ENCODE assay signal across 8 mouse cellular contexts in the genomic region with DNA sequence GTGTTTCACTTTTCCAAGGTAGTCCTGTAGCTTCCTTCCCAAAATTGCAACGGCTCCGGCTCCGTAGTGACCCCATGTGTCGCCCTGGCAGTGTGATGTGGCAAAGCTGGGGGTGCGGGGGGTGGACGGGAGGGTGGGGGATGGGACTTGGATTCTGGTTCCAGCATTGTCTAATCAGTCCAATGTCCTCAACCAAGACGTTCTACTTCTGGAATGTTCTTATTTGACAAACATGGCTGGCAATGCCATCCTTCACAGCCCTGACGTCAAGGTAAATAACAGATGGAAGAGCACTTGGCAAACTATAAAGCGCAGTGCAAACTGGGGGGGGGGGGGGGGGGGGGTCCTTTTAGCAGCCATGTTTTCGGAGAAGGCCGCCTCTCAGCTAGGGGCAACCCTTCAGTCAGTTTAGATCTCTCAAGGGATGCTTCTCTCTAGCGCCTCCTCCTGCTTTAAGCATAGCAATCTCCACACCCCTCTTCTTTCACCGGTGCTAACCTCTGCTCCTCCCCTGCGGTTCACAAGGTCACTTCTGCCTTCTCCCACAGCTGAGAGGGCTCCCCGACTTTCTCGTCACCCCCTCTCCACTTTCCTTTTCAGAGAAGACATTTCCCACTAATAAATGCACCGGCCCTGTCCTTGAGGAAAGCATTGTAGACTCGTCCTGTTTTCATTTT. TPM values are rescaled to one million over a fixed set of nuclear protein-coding genes. Genes with fewer than 3 reads are reported as not detected.
DNase-seq lines count a peak whose midpoint lies in the region; ATAC-seq and TF ChIP-seq lines count a peak whose summit lies in the region.

No protein-coding gene starts in this region.

- H3K27me3 ChIP-seq in heart, embryonic 11.5 days (ENCODE audit: control insufficient read depth, insufficient read depth, low read length): no peaks in the 10 kb centered on the region
- no peaks in the 10 kb centered on the region for H3K27me3 ChIP-seq in limb, embryonic 13.5 days
- H3K27me3 ChIP-seq in stomach, postnatal 0 days (ENCODE audit: control insufficient read depth, insufficient read depth, low read length): no peaks in the 10 kb centered on the region

- ATAC-seq in heart, embryonic 11.5 days (replicated peaks; ENCODE audit: insufficient number of reproducible peaks, low FRiP score, low TSS enrichment): no peak
- ATAC-seq in limb, embryonic 13.5 days (ENCODE audit: low FRiP score, low read depth): no peak
- no peak for ATAC-seq in stomach, postnatal 0 days (ENCODE audit: low FRiP score, low TSS enrichment)

- WGBS in heart, embryonic 11.5 days (ENCODE audit: insufficient replicate concordance): 36% methylated on average over 17 of the region's 18 CpGs
- WGBS in limb, embryonic 13.5 days: 36% methylated on average over 17 of the region's 18 CpGs
- 29% methylated on average over 17 of the region's 18 CpGs for WGBS in stomach, postnatal 0 days

- intact Hi-C loops in gastrocnemius, postnatal 14 days (cut with DNase I; ENCODE audit: low total_unique reads): no loop called here

- TF ChIP-seq CTCF in stomach, postnatal 0 days (IDR thresholded peaks at IDR 0.05; ENCODE audit: low read depth): peak; percentile 28

- no peak overlapping the region for H3K27ac ChIP-seq in heart, embryonic 11.5 days (ENCODE audit: low read depth, low read length)
- no peak overlapping the region for H3K27ac ChIP-seq in limb, embryonic 13.5 days
- no peak overlapping the region for H3K27ac ChIP-seq in stomach, postnatal 0 days (replicated peaks)

- H3K9ac ChIP-seq in heart, embryonic 11.5 days (ENCODE audit: low read depth, low read length): no peak overlapping the region
- no peak overlapping the region for H3K9ac ChIP-seq in limb, embryonic 13.5 days
- H3K9ac ChIP-seq in stomach, postnatal 0 days (ENCODE audit: low read length): no peak overlapping the region

- no peaks in the 10 kb centered on the region for H3K9me3 ChIP-seq in heart, embryonic 11.5 days (replicated peaks; ENCODE audit: control insufficient read depth, low read length)
- no peaks in the 10 kb centered on the region for H3K9me3 ChIP-seq in limb, embryonic 13.5 days
- no peaks in the 10 kb centered on the region for H3K9me3 ChIP-seq in stomach, postnatal 0 days (ENCODE audit: control insufficient read depth, low read length)

- TF ChIP-seq EP300 in stomach, postnatal 0 days (optimal IDR thresholded peaks at IDR 0.05): no peak

- peak overlapping the region; percentile 4; the same call in 1 of the 2 replicates for H3K4me3 ChIP-seq in heart, embryonic 11.5 days (ENCODE audit: low read depth, low read length)
- H3K4me3 ChIP-seq in limb, embryonic 13.5 days: peak overlapping the region; percentile 10; the same call in 1 of the 2 replicates
- H3K4me3 ChIP-seq in stomach, postnatal 0 days (ENCODE audit: low read depth, low read length): peak overlapping the region; percentile 20; the same call in 1 of the 2 replicates

- H3K4me1 ChIP-seq in heart, embryonic 11.5 days (ENCODE audit: control insufficient read depth, insufficient read depth, low read length): no peaks in the 10 kb centered on the region
- no peaks in the 10 kb centered on the region for H3K4me1 ChIP-seq in limb, embryonic 13.5 days
- no peaks in the 10 kb centered on the region for H3K4me1 ChIP-seq in stomach, postnatal 0 days (replicated peaks; ENCODE audit: control insufficient read depth, insufficient read depth)

- DNase-seq in heart, adult 9 months (ENCODE audit: low spot score in 2 of 2): no peak
- DNase-seq in thymus, postnatal 14 days: peak; percentile 10
- no peak for DNase-seq in thymus, postnatal 25 days
- DNase-seq in stomach, postnatal 0 days (ENCODE audit: low spot score): no peak
- DNase-seq in gastrocnemius, postnatal 14 days: no peak
- DNase-seq in ovary, postnatal 10 days (ENCODE audit: low spot score): no peak

- no peaks in the 10 kb centered on the region for H3K36me3 ChIP-seq in heart, embryonic 11.5 days (ENCODE audit: control insufficient read depth, insufficient read depth, low read length)
- no peaks in the 10 kb centered on the region for H3K36me3 ChIP-seq in limb, embryonic 13.5 days
- H3K36me3 ChIP-seq in stomach, postnatal 0 days (ENCODE audit: control insufficient read depth, insufficient read depth, low read length): no peaks in the 10 kb centered on the region

- peak overlapping the region; percentile 52 for H3K4me2 ChIP-seq in heart, embryonic 11.5 days
- peak overlapping the region; percentile 42 for H3K4me2 ChIP-seq in limb, embryonic 13.5 days (replicated peaks)
- H3K4me2 ChIP-seq in stomach, postnatal 0 days (replicated peaks; ENCODE audit: low read depth): peak overlapping the region; percentile 32

RNA-seq across cellular contexts. Expression of gene Rps29, which starts 29.2 kb away (rescaled TPM):
- polyA plus RNA-seq in heart, embryonic 11.5 days (2014; fragmentation: Nextera tagmentation; extraction: Ambion mirVana): 1,249 and 1,400 TPM in 2 replicates
- polyA plus RNA-seq in limb, embryonic 13.5 days (2015; fragmentation: Nextera tagmentation; extraction: Ambion mirVana): 1,605 and 1,666 TPM in 2 replicates
- polyA plus RNA-seq in stomach, postnatal 0 days (2015; fragmentation: Nextera tagmentation; extraction: Ambion mirVana): 1,988 and 2,229 TPM in 2 replicates
- 1,000 to 10,000 TPM; 1,152 to 1,205 TPM for total RNA-seq in gastrocnemius, postnatal 14 days (2021)

RNA-seq across cellular contexts. Expression of gene Lrr1, which starts 38.8 kb away (rescaled TPM):
- polyA plus RNA-seq in heart, embryonic 11.5 days (2014; fragmentation: Nextera tagmentation; extraction: Ambion mirVana): 17.1 and 20.8 TPM in 2 replicates
- polyA plus RNA-seq in limb, embryonic 13.5 days (2015; fragmentation: Nextera tagmentation; extraction: Ambion mirVana): 21.7 and 22.6 TPM in 2 replicates
- 4.3 and 5.2 TPM in 2 replicates for polyA plus RNA-seq in stomach, postnatal 0 days (2015; fragmentation: Nextera tagmentation; extraction: Ambion mirVana)
- total RNA-seq in gastrocnemius, postnatal 14 days (2021): under 1 TPM; 0.27 to 0.31 TPM

RNA-seq across cellular contexts. Expression of gene Rpl36al, which starts 54.1 kb away (rescaled TPM):
- polyA plus RNA-seq in heart, embryonic 11.5 days (2014; fragmentation: Nextera tagmentation; extraction: Ambion mirVana): 539 and 559 TPM in 2 replicates
- polyA plus RNA-seq in limb, embryonic 13.5 days (2015; fragmentation: Nextera tagmentation; extraction: Ambion mirVana): 515 and 534 TPM in 2 replicates
- 843 and 974 TPM in 2 replicates for polyA plus RNA-seq in stomach, postnatal 0 days (2015; fragmentation: Nextera tagmentation; extraction: Ambion mirVana)
- 100 to 1,000 TPM; 324 to 375 TPM for total RNA-seq in gastrocnemius, postnatal 14 days (2021)

RNA-seq across cellular contexts. Expression of gene Mgat2, which starts 54.2 kb away (rescaled TPM):
- polyA plus RNA-seq in heart, embryonic 11.5 days (2014; fragmentation: Nextera tagmentation; extraction: Ambion mirVana): 35.3 and 37.3 TPM in 2 replicates
- 45.1 and 48.2 TPM in 2 replicates for polyA plus RNA-seq in limb, embryonic 13.5 days (2015; fragmentation: Nextera tagmentation; extraction: Ambion mirVana)
- polyA plus RNA-seq in stomach, postnatal 0 days (2015; fragmentation: Nextera tagmentation; extraction: Ambion mirVana): 52.3 and 54.4 TPM in 2 replicates
- total RNA-seq in gastrocnemius, postnatal 14 days (2021): 10 to 100 TPM; 11.7 to 16.1 TPM
